Mouse (Mus musculus) urinary bladder, adult 18-20 months (tissue): Measurements from ENCODE around the gene Gtf2h4.

Source experiments
- DNase-seq, 2 experiments: peaks; one replicate each; pipeline ENCODE4 v3.0.0; 2022; ENCODE audit warnings: low spot score in 2 of 2, mixed read lengths in 2 of 2

The Gtf2h4 gene

GRCm38 (mm10) chr17:35638475-35639190, 34.9 kb downstream of the Gtf2h4 start:
- peak in 1 of 2 experiments; percentile 60 for DNase-seq

DNA sequence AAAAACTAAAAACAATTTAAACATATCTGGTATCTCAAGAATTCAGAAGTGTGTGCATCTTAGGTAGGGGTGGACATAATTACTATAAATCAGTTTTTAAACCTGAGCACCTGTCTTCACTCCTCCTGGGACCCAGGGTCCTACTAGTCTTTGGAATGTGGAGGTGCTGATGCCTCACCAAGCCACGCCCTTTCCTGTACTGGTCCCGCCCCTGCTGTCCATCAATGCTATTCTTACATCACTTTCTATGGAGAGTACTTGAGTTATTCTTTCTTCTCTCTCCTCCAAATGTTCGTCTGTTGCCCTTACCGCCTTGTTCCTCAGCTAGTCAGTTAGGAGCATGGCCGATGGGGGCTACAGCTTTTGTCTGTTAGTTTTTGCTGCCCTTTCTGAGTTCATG, 37.2 kb downstream of the Gtf2h4 start:
- DNase-seq: peak in 1 of 2 experiments; percentile 23

- DNase-seq: peak; percentile 33 to 41
These were observed 37.8 kb downstream of the Gtf2h4 start for GRCm38 (mm10) chr17:35635699-35636111.

GRCm38 (mm10) chr17:35635202-35635601, 38.3 kb downstream of the Gtf2h4 start:
- DNase-seq: no peak

- peak in 1 of 2 experiments; percentile 17 for DNase-seq
These were observed 39.5 kb downstream of the Gtf2h4 start for GRCm38 (mm10) chr17:35633992-35634391.

- DNase-seq: no peak
These were observed 47.0 kb downstream of the Gtf2h4 start, which contains the start of gene Gm9573 for GRCm38 (mm10) chr17:35626537-35626936. Gene Gm9573 (minus strand): TSS chr17:35626637.
